Mouse (Mus musculus) kidney, adult 18-20 months (tissue): Measurements from ENCODE around the gene Pex7.
"Not testable (repeated sequence)": the region's sequence is repeated elsewhere in the genome, so short reads cannot be mapped to it uniquely, and the experiment has no call there.

Experiments
- DNase-seq: peaks from one replicate; pipeline ENCODE4 v3.0.0; 2021

Pex7 gene

GRCm38 (mm10) chr10:19933511-19934383 is 26.3 kb upstream of the Pex7 start:
- DNase-seq: peak; percentile 92

- DNase-seq: no peak
Observed at GRCm38 (mm10) chr10:19932986-19933385, 25.5 kb upstream of the Pex7 start.

DNA sequence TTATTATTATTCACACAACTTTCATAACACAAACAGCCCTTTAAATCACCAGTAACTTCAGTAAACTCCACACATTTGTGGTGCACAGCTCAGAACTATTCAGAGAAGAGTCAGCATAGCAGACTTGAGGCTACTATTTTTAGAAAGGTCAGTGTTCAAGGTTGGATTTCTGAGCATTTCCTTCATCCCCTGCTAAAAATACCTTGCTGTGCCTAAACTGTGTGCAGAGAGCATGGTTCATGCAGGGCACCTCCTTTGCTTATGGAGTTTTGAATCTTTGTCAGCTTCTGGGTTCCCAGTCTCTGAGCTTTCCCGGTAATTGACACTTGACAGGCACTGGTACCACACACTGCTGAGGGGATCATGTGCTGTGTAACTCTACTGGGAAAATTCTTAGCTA is 20.7 kb upstream of the Pex7 start:
- DNase-seq: no peak

DNA sequence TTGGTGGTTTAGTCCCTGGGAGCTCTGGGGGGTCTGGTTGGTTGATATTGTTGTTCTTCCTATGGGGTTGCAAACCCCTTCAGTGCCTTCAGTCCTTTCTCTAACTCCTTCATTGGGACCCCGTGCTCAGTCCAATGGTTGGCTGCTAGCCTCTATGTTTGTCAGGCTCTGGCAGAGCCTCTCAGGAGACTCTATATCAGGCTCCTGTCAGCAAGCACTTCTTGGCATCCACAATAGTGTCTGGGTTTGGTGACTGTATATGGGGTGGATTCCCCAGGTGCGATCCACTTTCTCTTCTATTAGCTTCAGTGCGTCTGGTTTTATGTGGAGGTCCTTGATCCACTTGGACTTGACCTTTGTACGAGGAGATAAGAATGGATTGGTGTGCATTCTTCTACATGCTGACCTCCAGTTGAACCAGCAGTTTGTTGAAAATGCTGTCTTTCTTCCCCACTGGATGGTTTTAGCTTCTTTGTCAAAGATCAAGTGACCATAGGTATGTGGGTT is 19.0 kb upstream of the Pex7 start:
- DNase-seq: not testable (repeated sequence)

DNA sequence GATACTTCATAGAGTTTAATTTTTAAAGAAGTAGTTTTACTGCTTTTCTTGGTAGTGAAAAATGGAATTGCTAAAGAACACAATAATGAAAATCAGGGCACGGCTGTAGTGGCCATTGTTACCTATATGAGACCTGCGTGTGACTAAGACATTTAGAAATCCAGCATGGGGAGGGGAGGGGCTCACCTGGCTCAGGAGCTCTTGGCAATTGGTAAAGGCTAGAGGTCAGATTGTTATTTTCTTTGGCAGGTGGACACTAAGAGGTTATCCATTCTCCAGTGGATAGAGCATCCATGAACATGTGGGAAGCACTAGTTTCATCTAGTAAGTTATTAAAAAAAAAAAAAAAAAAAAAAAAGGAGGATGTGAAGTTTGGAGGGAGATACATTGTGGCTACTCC is 16.8 kb upstream of the Pex7 start:
- DNase-seq: no peak

DNA sequence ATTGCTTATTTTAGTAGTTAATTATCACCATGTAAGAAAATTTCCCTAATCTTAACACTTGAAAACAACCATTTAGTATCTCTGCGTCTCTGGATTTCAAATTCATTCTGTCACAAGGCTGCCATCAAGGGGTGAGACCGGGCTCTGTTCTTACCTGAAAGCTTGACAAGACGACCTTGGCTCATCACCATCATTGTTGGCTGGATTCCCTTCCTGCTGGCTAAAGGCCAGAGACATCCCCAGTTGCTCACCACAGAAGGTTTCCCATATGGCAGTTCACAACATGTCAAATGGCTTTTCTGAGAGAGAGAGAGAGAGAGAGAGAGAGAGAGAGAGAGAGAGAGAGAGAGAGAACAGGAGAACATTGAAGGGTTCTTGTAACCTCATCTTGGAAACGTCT is 14.9 kb upstream of the Pex7 start:
- no peak for DNase-seq

- peak; percentile 74 for DNase-seq
Observed at GRCm38 (mm10) chr10:19915301-19915700, 7.8 kb upstream of the Pex7 start.

GRCm38 (mm10) chr10:19913806-19914205 is 6.3 kb upstream of the Pex7 start:
- DNase-seq: no peak

DNA sequence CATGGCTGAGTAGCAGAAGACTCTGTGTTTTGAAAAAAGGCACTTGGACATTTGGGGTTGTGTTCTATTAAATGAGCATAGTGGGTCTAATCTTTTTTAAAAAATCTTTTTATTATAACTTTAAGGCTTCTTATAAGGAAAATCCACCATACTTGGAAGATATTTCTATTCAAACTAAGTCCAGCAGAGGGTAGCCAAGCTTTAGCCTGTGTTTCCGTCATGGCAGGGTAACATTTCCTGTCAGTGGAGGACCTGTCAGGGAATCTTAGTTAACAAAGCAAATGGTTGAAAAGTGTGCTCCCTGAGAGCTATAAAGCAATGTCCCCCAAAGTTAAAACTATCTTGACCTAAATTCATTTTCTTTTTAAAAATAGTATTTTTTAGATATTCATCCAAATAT is 4.1 kb upstream of the Pex7 start:
- no peak for DNase-seq

DNA sequence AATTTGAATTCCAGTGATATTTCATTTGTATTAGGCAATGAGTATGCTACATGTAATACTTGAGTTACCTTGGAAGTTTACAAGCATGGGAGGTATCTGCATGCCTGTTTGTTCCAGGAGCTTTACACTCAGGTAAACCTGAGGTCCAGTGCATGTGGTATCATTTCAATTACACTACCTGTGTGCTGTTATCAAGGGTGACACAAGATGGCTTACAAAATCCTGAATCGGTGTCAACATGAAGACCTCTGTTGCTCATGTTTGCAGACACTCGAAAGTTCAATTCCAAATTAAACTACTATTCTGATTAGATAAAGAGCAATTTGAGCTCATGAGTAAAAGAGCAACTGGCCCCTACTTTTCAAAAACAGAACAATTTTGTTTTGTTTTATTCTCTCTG is 3.0 kb upstream of the Pex7 start:
- DNase-seq: no peak

DNA sequence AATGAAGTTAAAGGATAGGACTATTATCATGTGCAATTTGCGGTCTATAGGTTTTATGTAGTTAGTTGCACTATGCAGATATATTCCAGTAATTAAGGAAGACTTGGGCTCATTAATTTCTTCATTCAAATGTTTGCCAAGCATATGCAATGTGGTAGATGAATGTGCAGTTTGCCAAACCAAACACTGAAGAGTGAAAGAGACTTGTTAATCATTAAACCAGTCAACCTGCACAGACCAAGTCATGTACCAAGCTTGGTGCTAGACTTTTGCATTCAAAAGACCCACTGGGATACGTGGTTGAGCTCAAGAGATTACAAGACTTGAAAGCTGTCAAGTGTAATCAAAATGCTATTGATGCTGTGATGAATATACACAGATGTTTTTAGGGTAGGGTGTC is 587 bp upstream of the Pex7 start:
- DNase-seq: no peak

DNA sequence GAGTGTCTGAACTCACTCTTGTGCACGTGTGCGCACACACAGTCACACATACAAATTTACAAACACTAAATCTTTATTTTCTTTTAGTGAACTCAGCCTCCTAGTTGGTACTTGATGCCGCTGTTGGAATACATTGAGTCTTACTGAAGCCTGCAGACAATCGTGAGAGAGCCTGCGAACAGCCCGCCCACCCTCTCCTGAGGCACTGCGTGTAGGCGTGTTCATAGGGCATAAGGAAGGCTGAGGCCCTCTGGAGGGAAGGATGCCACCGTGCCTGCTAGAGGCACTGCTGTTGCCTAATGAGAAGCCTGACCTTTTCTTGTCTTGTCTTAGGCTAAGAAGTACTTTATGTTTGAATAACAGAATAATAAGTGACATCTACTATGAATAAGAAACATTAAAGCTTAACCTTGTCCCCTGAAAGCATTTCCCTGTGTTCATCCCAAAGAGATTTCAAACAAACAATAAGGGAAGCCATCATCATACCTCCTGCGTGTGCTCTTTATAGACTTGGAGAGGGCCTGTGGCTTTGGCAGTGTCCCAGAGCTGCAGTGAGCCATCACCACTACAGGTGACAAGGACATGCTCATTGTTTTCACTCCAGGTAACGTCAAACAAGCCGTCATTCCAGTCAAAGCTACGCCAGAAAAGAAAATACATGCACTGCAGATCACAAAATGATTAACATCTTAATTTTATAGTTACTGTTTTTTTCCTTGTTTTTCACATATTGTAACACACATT is 3.2 kb downstream of the Pex7 start:
- no peak for DNase-seq

GRCm38 (mm10) chr10:19901992-19902391 is 5.5 kb downstream of the Pex7 start:
- no peak for DNase-seq

DNA sequence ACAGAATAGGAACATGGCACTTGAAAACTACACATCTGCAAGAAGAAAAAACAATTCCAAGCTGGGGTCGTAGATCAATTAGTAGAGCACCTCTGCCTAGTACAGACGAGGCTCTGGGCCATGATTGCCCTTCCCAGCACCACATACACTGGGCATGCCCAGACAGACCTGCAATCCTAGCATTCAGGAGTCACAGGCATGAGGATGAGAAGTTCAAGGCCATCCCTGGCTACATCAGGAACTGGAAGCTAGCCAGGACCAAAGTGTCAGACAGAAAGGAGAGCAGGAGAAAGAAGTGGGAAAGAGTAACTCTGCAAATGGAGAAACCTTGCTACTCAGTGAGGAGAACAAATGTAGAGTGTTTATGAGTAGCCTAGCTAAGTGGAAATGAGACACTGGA is 7.3 kb downstream of the Pex7 start:
- DNase-seq: no peak

GRCm38 (mm10) chr10:19893976-19894375 is 13.5 kb downstream of the Pex7 start:
- peak; percentile 35 for DNase-seq

DNA sequence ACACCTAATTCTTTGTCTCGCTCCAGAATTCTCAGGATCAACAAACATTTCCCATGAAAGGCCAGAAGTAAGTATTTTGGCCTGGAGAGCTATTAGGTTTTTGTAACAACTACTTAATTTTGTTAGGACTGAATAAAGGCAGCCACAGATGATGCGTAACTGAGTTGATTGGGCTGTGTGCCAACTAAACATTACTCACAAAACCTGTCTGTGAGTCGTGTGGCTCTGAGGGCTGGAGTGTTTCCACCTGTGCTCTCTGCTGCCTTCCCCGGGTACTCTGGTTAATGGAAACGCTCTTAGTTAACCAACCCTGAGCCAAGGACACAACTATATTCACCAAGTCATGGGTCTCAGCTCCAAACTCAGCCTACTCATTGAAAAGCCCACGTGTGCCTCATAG is 14.3 kb downstream of the Pex7 start:
- DNase-seq: no peak

- DNase-seq: no peak
Observed at GRCm38 (mm10) chr10:19891686-19892085, 15.8 kb downstream of the Pex7 start.

DNA sequence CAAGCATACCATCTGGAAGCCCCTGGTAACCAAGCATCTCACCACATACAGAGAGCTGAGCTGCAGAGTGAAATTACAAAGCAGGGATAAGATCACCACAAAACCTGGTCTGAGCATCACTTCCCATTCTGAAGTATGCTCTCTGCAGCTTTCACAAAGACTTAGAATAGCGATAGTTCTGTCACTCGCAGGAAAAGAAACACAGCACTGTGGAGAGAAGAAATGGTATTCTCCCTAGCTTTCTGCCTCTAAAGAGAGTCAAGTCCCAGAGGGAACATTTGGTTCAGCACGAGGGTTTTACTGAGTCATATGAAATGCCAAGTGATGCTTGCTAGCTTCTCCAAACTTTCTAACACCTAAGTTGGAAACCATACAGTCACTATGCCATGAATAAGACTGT is 17.6 kb downstream of the Pex7 start:
- no peak for DNase-seq

GRCm38 (mm10) chr10:19886249-19886648 is 21.2 kb downstream of the Pex7 start:
- no peak for DNase-seq

- DNase-seq: no peak
Observed at GRCm38 (mm10) chr10:19884409-19884808, 23.1 kb downstream of the Pex7 start.

DNA sequence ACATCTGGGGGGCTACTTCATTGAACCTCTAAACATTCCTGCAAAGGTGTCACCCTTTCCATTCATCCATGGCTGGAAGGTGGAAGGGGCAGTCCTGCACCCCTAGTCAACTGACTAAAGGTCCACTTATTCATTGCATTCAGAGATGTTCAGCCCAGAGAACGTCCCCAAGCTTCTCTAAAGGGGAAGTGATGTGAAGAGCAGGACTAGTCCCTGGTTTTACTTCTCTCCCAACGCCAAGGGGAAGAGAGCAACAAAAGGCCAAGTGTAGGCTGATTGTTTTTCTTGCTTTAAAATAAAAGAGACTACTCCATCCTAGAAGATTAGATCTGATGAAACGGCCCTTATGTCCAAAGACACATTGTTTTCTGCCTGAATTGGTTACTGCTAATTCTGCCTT is 27.1 kb downstream of the Pex7 start:
- no peak for DNase-seq

- DNase-seq: no peak
Observed at GRCm38 (mm10) chr10:19879161-19879560, 28.3 kb downstream of the Pex7 start.

DNA sequence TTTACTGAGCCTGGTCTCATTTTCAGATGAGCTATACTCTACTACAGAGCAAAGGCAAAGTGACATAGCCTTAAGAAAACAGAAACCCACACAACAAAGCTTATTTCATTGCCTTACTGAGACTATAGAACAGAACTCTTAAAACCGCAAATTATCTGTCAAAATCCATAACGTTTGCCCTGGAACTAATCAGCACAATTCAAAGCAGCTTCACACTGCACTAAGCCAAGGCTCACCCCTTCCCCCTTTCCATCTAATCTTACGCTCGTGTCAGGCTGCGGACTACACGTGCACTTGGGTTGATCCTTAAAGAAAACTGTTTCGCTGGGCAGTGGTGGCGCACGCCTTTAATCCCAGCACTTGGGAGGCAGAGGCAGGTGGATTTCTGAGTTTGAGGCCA is 29.8 kb downstream of the Pex7 start:
- no peak for DNase-seq

DNA sequence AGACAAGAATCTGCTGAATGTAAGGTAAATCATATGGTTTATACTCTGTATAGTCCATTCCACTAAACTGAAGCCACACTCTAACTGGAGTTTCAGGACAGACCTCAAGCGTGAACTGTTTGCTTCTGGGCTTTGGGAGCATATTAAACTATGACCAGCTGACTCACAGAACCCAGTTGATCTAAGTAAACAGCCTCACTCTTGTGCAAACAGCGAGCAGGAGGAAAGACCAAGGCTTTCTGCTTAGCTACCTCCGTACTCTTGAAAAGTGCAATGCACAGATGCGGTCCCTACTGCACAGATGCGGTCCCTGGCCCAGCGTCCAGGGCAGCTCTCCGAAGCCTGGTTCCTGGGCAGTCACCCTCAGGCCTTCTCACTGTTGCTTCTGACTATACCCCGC is 30.2 kb downstream of the Pex7 start:
- DNase-seq: no peak
